Mouse (Mus musculus): ENCODE measurements around the gene Tradd. TPM values are rescaled to one million over a fixed set of nuclear protein-coding genes. Genes with fewer than 3 reads are reported as not detected.

Tradd gene
- total RNA-seq (2021) = 10 to 100 TPM in 1 of 2 experiments, 1 to 10 TPM in 1; 4.6 to 10.9 TPM

DNA sequence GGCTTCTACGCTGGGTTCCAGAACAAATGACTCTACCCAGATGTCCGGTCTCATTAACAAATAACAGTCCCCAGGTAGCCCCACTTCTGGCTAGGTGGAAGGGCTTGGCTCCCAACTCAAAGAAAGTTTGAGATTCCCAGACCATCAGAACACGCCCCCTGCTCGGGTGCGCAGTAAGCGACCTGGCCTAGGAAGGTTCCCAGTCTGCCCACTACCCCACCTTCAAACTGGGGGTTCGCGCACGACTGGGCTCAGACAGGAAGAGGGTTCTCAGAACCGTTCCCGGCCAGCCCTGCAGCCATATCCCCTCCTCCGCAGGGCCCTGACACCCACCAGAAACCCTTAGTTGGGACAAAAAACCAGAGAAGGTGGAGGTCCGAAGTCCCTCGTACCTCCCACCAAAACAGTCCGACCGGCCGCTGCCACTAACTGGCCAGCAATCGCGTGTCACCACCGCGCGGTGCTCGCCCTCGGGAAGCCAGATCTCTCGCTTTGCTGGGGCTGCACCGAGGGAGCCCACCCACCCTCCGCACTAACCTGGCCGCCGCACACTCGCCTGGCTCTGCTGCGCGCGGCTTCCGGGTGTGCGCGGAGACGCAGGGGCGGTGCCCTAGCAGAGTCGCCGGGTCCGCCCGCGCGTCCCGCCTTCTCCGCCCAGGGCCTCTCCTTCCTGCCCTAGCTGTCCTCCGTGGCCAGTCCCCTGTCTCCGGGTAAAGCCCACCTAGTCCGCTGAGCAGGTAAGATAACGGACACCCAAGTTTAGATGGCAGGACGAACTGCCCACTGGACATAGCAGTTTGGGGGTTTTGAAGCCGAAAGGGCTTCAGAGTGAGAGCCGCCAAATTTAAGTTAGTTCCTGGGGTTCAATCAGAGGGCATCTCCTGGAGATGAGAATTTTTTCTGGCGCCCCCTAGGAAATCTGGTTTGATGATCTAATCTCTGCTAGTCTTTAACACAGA lies at the start of gene Tradd, which contains the start of gene Fbxl8:
Gene Tradd, minus strand, starts transcription at position 586 of the 959 bp plus-strand sequence.
Gene Fbxl8, plus strand, starts transcription at position 625 of the 959 bp plus-strand sequence.
- DNase-seq (ENCODE audit: extremely low spot score in 1 of 2, low spot score in 1 of 2) = no peak

DNA sequence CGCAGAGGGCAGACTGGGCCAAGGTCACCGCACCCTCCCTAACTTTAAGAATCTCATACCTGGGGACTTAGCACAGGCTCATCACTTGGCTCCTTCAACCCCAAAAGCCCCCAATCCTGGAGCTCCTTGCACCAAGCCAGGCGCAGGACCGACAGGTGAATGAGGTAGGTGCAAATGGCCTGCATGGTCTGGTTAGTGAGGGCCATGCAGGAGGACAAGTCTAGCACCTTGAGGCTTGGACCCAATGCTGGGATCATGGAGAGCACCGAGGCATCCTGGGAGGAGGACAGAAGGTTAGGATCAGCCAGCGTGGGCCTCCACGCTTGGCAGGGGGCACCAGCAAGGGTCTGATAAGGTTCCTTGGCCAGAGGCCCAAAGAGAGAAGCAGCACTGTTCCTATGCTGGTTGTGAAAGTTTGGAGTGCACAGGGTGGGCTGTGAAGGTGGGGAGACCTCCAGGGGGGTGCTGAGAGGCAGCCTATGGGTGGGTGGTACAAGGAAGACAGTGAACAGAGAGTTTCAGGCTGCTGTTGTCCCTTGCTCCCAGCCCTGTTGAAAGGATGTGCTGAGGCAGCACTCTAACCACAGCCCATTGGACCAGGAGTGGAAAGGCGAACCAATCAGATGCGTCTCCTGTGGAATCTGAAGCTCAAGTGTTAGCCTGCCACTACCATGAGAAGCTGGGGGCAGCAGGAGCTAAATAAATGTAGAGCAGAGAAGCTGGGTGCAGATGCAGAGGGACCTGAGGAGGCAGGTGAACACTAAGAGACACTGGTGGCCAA lies 49.4 kb upstream of the Tradd start:
- DNase-seq (ENCODE audit: extremely low spot score in 1 of 2, low spot score in 1 of 2) = no peak

DNA sequence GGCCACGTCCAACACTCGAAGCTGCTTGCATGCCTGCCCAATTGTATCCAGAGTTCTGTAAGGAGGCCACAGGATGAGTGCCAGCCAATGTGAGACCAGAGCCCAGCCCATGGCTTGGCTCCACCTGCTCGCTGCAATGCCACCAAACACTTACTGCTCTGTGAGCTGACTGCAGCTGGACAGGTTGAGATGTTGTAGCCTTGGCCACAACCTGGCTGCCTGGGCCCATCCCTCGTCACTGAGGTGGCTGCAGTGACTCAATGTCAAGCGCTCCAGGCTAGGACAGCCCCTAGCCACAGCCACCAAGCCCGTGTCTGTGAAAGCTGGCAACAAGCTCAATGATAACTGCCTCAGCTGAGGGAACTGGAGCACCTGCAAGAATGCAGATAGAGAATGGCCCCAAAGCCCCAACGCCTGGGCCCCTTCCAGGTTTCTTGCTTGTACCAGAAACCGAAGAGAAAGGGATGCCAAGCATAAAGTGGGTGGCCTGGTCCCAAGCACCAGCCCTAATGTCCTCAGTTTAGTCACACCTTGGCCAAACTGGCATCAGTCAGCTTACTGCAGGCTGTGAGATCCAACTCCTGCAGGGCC lies 48.6 kb upstream of the Tradd start:
- DNase-seq (ENCODE audit: extremely low spot score in 1 of 2, low spot score in 1 of 2) = no peak

DNA sequence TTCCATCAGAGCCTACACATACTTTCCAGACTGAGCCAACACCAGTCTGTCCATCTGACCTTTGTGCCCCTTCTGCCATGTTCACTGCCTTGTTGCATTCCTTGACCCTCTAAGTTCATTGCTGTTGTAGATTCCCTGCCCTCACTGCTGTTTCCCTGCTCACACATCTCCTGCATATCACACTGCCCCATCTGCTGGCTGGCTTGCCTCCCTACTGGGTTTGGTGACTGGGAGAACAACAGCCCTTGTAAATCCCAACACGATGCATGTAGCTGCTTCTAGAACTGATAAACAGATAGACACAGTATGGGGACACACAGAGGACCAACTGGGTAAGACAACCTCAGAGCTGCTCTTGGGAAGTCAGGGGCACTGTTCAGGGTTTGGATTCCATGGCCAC lies 47.3 kb upstream of the Tradd start:
- no peak for DNase-seq (ENCODE audit: extremely low spot score in 1 of 2, low spot score in 1 of 2)

DNA sequence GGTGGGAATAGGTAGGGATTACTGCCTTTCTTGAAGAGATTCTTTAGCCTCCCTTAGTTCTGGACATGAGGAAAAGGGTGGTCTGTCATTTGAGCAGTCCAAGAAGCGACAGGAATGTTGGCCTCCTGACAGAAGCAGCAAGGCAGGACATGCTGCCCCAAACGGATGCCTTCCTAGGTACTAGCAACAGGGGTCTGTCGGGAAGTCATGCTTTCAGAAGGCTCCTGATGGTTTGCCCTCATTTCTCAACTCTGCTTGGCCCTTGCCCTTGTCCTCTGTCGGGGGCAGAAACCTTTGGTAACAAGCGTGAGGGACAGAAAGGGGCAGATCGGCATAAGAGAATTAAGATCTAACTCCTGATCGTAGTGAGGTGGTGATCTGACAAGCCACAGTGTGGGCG lies 45.7 kb upstream of the Tradd start:
- DNase-seq (ENCODE audit: extremely low spot score in 1 of 2, low spot score in 1 of 2) = no peak

DNA sequence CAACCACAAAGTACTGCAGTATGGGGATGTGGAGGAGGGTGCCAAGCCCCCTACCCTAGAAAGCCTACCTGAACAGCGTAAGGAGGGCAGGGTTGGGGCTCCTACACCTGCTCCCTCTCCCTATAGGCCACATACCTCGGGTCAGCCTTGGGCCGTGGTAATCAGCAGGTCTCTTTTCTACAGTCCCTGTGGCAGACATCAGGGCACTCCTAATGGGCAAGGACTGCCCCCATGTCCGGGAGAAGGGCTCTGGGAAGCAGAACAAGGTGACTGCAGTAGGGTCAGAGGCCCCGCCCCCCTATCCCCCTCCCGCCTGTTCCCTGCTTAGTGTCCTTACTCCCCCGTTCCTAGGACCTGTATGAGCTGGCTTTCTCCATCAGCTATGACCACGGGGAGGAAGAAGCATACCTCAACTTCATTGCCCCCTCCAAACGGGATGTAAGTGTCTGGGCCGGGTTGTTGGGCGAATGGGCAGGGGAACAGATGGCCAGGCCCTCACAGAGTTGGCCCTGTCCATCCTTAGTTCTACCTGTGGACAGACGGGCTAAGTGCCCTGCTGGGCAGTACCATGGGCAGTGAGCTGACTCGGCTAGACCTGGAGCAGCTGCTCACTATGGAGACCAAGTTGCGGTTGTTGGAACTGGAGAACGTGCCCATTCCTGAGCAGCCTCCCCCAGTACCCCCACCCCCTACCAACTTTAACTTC lies 44.9 kb upstream of the Tradd start:
- DNase-seq (ENCODE audit: extremely low spot score in 1 of 2, low spot score in 1 of 2) = no peak

DNA sequence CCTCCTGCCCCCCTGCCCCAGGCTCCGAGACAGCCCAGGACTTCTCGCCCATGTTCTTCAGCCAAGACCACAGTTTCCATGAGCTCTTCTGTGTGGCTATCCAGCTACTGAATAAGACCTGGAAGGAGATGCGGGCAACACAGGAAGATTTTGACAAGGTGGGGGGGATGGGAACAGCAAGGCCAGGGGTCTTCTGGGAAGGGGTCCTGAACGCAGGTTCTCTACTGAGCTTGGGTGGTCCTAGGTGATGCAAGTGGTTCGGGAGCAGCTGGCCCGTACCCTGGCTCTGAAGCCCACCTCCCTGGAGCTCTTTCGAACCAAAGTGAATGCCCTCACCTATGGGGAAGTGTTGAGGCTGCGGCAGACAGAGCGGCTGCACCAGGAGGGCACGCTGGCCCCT lies 44.0 kb upstream of the Tradd start:
- DNase-seq (ENCODE audit: extremely low spot score in 1 of 2, low spot score in 1 of 2) = no peak

DNA sequence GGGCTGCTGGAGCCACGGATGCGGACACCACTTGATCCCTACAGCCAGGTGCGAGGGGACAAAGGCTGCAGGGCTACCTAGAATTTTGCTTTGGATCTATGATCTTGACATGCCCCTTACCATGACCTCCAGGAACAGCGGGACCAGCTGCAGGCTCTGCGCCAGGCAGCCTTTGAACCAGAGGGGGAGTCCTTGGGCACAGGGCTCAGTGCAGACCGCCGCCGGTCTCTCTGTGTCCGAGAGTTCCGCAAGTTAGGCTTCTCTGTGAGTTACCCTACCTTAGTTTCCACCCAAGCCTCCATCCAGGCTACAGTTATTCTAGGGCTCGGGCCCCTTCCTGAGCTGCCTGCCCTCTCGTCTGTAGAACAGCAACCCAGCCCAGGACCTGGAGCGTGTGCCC lies 43.3 kb upstream of the Tradd start:
- DNase-seq (ENCODE audit: extremely low spot score in 1 of 2, low spot score in 1 of 2) = no peak

DNA sequence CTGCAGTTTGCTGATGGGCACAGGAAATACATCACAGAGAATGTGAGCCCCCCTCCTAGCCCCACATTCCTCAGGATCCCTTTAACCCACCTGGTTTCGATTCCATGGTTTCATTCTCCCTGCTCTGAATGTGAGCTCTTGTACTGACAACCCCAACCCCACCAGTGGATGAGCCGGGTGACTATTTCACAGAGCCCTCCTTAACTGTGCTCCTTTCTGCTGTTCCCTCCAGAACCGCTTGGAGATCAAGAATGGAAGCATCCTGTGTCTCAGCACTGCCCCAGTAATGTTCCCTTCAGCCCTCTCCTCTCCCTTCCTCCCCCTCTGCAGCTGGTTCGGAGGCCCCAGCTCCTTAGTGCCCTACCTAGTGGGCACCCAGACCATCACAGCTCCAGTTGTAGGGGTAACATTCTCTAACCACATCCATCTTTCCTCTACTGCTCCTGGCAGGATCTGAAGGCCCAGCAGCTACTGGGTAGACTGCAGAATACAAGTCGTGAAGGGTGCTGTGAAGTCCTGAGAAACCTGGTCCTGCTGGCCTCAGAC lies 41.8 kb upstream of the Tradd start:
- no peak for DNase-seq (ENCODE audit: extremely low spot score in 1 of 2, low spot score in 1 of 2)

DNA sequence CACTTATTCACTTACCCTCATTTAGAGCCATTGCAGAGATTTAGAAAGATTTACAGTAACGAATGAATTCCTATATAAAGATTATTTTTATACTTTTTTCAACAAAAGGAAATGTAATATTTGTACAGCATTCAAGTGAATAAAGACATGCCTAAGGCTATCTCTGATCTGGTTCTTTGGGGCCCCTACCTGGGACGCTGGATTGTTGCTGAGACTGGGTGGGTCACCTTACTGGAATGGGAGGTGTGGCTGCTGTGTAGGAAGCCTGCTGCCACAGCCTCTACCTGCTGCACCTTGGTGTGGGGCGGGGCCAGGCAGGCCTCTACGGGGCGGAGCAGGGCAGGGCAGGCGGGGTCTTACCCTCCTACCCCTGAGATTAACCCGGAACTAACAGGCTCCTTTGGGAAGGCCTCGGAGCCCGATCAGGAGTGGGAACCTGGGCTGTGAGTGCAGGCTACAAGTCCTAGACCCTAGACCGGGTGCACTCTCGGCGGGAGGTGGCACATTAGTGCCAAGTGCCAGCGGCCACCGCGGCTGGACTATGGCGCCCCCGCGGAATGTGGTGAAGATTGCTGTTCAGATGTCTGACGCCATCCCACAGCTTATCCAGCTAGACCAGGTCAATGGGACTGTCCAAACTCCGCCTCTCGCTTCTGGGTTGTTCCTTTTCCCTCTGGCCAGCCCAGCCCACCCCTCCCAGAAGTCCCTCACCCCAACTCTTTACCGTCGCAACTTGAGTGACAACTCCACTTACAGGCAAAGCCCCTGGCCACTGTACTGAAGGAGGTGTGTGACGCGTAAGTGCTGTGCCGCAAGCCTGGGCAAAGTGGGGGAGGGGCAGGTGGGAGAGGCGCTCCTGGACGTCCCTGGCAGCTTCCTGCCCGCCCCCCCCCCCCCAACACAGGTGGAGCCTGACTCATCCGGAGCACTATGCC lies 41.1 kb upstream of the Tradd start, which contains the start of gene Elmo3:
Gene Elmo3, plus strand, starts transcription at position 391 of the 935 bp plus-strand sequence.
- peak in 1 of 2 experiments; percentile 54 for DNase-seq (ENCODE audit: extremely low spot score in 1 of 2, low spot score in 1 of 2)

DNA sequence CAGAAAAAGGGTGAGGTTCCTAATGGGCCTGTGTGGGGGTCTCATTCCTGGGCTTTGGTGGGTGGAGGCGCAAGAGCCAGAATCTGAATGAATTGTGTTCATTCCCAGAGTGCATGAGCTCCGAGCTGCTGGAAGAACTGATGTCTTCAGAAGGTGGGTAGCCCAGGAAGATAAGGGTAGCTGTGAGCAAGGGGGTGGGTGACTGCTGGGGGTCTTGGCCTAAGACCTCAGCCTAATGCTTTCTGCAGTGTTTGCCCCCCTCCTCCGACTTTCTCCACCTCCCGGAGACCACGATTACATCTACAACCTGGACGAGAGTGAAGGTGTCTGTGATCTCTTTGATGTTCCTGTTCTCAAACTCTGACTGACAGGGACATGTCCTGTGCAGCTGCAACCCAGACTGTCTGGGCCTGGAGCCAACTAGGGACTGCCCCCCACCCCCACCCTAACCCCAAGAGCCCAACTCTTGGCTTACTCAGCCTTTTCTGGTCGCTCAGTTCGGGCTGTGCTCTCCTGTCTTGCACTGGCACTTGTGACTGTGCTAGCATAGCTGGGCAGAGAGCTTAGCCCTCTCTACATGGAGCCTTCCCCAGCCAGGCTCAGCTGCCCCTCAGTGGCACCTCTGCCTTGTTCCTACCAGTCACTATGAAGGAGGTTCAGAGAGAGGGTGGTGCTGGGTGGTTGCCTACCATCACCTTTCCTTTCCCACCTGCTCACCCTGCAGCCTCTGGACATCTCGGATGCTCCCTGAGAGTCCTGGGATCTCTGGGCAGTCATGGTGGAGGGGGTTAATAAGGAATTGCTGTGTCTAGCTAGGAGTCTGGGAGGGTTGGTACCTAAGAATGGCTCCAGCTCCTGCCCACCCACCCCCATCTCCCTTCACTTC lies 40.2 kb upstream of the Tradd start:
- DNase-seq (ENCODE audit: extremely low spot score in 1 of 2, low spot score in 1 of 2) = no peak

DNA sequence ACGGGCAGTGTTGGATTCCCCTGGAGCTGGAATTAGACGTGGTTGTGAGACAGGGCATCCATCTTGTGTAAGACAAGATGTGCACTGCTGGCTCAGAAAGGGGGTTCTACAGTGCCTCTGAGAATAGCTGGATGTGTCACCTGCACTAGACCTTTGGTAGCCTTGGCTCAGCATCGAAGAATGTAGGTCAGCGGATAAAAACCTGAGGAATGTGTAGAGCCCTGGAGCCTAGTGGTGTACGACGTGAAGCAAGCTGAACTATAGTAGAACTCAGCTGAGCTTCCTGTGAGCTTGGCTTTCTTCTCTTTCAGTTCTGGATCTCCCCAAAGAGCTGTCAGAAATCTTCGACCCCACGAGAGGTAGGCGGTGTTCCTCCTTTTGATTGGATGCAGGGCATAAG lies 39.5 kb upstream of the Tradd start:
- DNase-seq (ENCODE audit: extremely low spot score in 1 of 2, low spot score in 1 of 2) = no peak

DNA sequence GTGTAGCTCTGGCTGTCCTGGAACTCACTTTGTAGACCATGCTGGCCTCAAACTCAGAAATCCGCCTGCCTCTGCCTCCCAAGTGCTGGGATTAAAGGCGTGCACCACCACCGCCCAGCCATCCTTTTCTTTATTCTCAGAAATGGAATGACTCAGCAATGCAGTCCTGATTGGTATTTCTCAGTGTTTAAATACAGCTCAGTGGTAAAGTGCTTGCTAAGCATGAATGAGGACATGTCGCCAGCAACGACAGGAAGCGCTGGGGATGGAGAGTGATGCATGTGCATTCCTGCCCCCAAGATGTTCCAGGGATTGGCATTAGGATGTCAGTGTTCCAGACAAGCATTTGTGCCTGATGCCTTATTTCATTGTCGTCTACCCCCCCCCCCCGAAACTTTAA lies 39.0 kb upstream of the Tradd start:
- DNase-seq (ENCODE audit: extremely low spot score in 1 of 2, low spot score in 1 of 2) = no peak

DNA sequence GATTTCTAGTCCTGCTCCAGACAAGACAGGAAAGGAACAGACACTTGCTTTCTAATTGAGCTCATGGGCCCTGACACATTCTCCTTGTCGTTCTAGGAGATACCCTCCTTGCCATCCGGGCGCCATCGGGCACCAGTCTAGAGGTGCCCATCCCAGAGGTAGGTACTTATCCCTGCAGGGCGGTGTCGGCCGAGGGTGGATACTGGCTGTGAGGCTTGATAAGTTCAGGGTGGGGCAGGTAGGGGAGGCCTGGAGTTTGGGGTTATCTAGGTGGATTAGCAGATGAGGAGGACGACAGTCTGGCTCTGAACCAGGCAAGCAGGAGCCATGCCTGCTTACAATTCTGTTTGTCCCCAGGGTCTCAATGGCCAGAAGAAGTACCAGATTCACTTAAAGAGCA lies 35.6 kb upstream of the Tradd start:
- no peak for DNase-seq (ENCODE audit: extremely low spot score in 1 of 2, low spot score in 1 of 2)

DNA sequence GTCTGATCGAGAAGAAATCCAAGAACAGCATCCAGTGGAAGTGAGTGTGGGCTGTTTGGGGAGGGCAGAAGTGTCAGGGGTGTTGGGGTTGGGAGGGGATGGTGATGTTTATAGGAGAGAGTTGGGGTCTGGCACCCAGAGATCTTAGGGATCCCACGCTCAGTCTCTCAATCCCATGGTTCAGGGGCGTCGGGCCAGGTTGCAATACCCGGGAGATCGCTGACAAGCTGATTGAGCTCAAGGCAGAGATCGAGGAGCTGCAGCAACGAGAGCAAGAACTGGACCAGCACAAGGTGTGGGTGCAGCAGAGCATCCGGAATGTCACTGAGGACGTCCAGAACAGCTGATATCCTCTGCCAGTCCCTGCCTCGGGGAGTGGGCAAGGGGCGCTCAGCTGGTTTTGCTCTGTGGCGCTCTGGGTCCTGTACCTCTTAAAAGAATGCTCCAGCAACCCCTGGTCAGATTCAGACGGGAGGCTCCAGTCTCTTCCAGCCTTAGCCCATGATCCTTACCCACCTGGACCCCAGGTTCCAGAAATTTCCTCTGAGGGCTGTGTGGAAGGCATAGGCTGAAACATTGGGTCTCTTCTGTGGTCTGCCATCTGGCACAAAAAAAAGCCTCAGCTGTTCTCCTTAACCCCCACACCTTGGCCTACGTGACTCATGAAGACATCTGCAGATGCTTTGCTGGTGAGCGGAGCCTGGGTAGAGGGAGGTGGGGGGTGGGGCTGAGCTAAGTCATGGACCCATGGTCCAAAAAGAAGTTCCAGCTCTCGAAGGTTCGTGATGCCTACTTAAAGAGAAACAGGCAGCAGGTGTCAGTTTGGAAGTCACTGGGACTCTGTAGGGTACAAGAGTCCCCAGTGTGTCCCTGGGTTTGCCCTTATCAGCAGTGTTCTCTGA lies 34.2 kb upstream of the Tradd start:
- no peak for DNase-seq (ENCODE audit: extremely low spot score in 1 of 2, low spot score in 1 of 2)

DNA sequence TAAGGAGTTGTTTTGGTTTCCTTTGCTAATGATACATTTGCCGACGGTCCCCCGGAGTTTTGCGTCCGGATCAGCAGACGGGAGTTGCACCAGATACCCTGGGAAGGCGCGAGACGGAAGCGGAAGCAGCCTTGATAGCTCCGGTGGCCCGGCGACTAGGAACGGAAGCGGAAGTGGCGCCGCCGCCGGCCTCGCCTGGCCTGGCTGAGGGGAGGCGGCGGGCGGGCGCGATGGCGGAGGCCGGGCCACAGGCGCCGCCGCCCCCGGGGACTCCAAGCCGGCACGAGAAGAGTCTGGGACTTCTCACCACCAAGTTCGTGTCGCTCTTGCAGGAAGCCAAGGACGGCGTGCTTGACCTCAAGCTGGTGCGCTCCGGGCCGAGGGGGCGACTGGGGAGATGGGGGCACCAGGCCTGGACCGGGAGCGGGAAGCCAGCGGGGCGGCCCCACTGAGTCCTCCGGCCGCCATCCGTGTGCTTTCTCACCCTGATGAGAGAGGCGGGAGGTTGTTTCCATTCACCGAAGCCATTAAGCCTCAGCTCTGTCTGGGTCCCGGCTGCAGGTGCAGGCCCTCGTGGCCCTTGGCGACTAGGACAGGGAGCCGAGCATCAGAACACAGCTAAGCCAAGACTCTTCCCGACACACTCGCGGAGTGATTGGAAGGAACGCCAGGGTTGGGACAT lies 33.2 kb upstream of the Tradd start, which contains the start of gene E2f4:
Gene E2f4, plus strand, starts transcription at position 153 of the 682 bp plus-strand sequence.
- DNase-seq (ENCODE audit: extremely low spot score in 1 of 2, low spot score in 1 of 2) = peak; percentile 80 to 85

Data from layer of hippocampus, postnatal 25 days (tissue).